Mouse (Mus musculus): Measurements from ENCODE around the gene Neurl2. TPM values are rescaled to one million over a fixed set of nuclear protein-coding genes. Genes with fewer than 3 reads are reported as not detected.

Neurl2 gene
- polyA plus RNA-seq, 1 experiment from 2014 or later: 5.2 TPM

Other genes with a start within 250 kb of the Neurl2 start
- not detected in 2 replicates for gene Wfdc6a, start 248.0 kb downstream of the Neurl2 start, polyA plus RNA-seq (2016; fragmentation: Nextera tagmentation; extraction: Ambion mirVana)
- gene Eppin, start 239.9 kb downstream of the Neurl2 start, polyA plus RNA-seq (2016; fragmentation: Nextera tagmentation; extraction: Ambion mirVana): not detected in 2 replicates
- not detected in 2 replicates for gene Wfdc6b, start 219.9 kb downstream of the Neurl2 start, polyA plus RNA-seq (2016; fragmentation: Nextera tagmentation; extraction: Ambion mirVana)
- gene Wfdc8, start 219.8 kb downstream of the Neurl2 start, polyA plus RNA-seq (2016; fragmentation: Nextera tagmentation; extraction: Ambion mirVana): not detected in 2 replicates
- not detected in 2 replicates for gene Wfdc16, start 194.7 kb downstream of the Neurl2 start, polyA plus RNA-seq (2016; fragmentation: Nextera tagmentation; extraction: Ambion mirVana)
- gene Wfdc10, start 177.4 kb downstream of the Neurl2 start, polyA plus RNA-seq (2016; fragmentation: Nextera tagmentation; extraction: Ambion mirVana): not detected in 2 replicates
- not detected in 2 replicates for gene Wfdc9, start 176.9 kb downstream of the Neurl2 start, polyA plus RNA-seq (2016; fragmentation: Nextera tagmentation; extraction: Ambion mirVana)
- not detected in 2 replicates for gene Wfdc11, start 159.4 kb downstream of the Neurl2 start, polyA plus RNA-seq (2016; fragmentation: Nextera tagmentation; extraction: Ambion mirVana)
- not detected in 2 replicates for gene Wfdc13, start 148.3 kb downstream of the Neurl2 start, polyA plus RNA-seq (2016; fragmentation: Nextera tagmentation; extraction: Ambion mirVana)
- gene Spint4, start 135.0 kb downstream of the Neurl2 start, polyA plus RNA-seq (2016; fragmentation: Nextera tagmentation; extraction: Ambion mirVana): not detected in 2 replicates
- gene Spint5, start 118.2 kb downstream of the Neurl2 start, polyA plus RNA-seq (2016; fragmentation: Nextera tagmentation; extraction: Ambion mirVana): not detected in 2 replicates
- gene Wfdc3, start 87.5 kb downstream of the Neurl2 start, polyA plus RNA-seq (2016; fragmentation: Nextera tagmentation; extraction: Ambion mirVana): 0.93 and 1.1 TPM in 2 replicates
- 87.6 and 90.0 TPM in 2 replicates for gene Dnttip1, start 87.5 kb downstream of the Neurl2 start, polyA plus RNA-seq (2016; fragmentation: Nextera tagmentation; extraction: Ambion mirVana)
- gene Ube2c, start 63.6 kb downstream of the Neurl2 start, polyA plus RNA-seq (2016; fragmentation: Nextera tagmentation; extraction: Ambion mirVana): 438 and 455 TPM in 2 replicates
- 0.52 and 0.77 TPM in 2 replicates for gene Tnnc2, start 53.5 kb downstream of the Neurl2 start, polyA plus RNA-seq (2016; fragmentation: Nextera tagmentation; extraction: Ambion mirVana)
- 14.4 and 18.3 TPM in 2 replicates for gene Snx21, start 47.6 kb downstream of the Neurl2 start, polyA plus RNA-seq (2016; fragmentation: Nextera tagmentation; extraction: Ambion mirVana)
- 13.4 and 16.5 TPM in 2 replicates for gene Acot8, start 28.6 kb downstream of the Neurl2 start, polyA plus RNA-seq (2016; fragmentation: Nextera tagmentation; extraction: Ambion mirVana)
- 10.8 and 12.1 TPM in 2 replicates for gene Zswim3, start 28.4 kb downstream of the Neurl2 start, polyA plus RNA-seq (2016; fragmentation: Nextera tagmentation; extraction: Ambion mirVana)
- gene Zswim1, start 10.8 kb downstream of the Neurl2 start, polyA plus RNA-seq (2016; fragmentation: Nextera tagmentation; extraction: Ambion mirVana): 23.8 and 25.0 TPM in 2 replicates
- 0.24 TPM in 1 of 2 replicates, not detected in the other for gene Spata25, start 4.9 kb downstream of the Neurl2 start, polyA plus RNA-seq (2016; fragmentation: Nextera tagmentation; extraction: Ambion mirVana)
- 98.8 and 101 TPM in 2 replicates for gene Ctsa, start 583 bp downstream of the Neurl2 start, polyA plus RNA-seq (2016; fragmentation: Nextera tagmentation; extraction: Ambion mirVana)
- 90.2 and 113 TPM in 2 replicates for gene Pltp, start 24.3 kb upstream of the Neurl2 start, polyA plus RNA-seq (2016; fragmentation: Nextera tagmentation; extraction: Ambion mirVana)
- gene Pcif1, start 45.8 kb upstream of the Neurl2 start, polyA plus RNA-seq (2016; fragmentation: Nextera tagmentation; extraction: Ambion mirVana): 87.0 and 96.9 TPM in 2 replicates
- 17.5 and 17.7 TPM in 2 replicates for gene Zfp335, start 78.3 kb upstream of the Neurl2 start, polyA plus RNA-seq (2016; fragmentation: Nextera tagmentation; extraction: Ambion mirVana)
- gene Mmp9, start 107.3 kb upstream of the Neurl2 start, polyA plus RNA-seq (2016; fragmentation: Nextera tagmentation; extraction: Ambion mirVana): 6.2 and 7.5 TPM in 2 replicates
- gene Slc12a5, start 127.3 kb upstream of the Neurl2 start, polyA plus RNA-seq (2016; fragmentation: Nextera tagmentation; extraction: Ambion mirVana): 8.1 and 9.9 TPM in 2 replicates
- 141 and 148 TPM in 2 replicates for gene Ncoa5, start 201.4 kb upstream of the Neurl2 start, polyA plus RNA-seq (2016; fragmentation: Nextera tagmentation; extraction: Ambion mirVana)
- 4.8 and 6.8 TPM in 2 replicates for gene Cd40, start 222.2 kb upstream of the Neurl2 start, polyA plus RNA-seq (2016; fragmentation: Nextera tagmentation; extraction: Ambion mirVana)

Data from midbrain, embryonic 12.5 days (tissue).